Mouse (Mus musculus) midbrain, embryonic 12.5 days (tissue): Measurements from ENCODE around the gene Hnrnpa2b1. TPM values are rescaled to one million over a fixed set of nuclear protein-coding genes. Genes with fewer than 3 reads are reported as not detected.
"Not testable (repeated sequence)": the region's sequence is repeated elsewhere in the genome, so short reads cannot be mapped to it uniquely, and the experiment has no call there.

Experiments used
- ATAC-seq: fragments of 200-750 bp; cut with Nextera tagmentation; 2 replicates; pipeline ENCODE4 v1.8.0; 2017; ENCODE audit warnings: low read depth, moderate TSS enrichment, moderate library complexity; ENCODE audit not compliant: low FRiP score
- H3K27ac ChIP-seq: fragments of 300-500 bp; sonication (generic); replicated peaks from 2 replicates; pipeline ENCODE4 v1.5.1; 2016; ENCODE audit warnings: mild to moderate bottlenecking
- H3K27me3 ChIP-seq: fragments of 300-500 bp; sonication (generic); 2 replicates; pipeline ENCODE4 v1.6.1; 2016; ENCODE audit warnings: mild to moderate bottlenecking
- H3K36me3 ChIP-seq: fragments of 300-500 bp; sonication (generic); 2 replicates; pipeline ENCODE4 v1.6.1; 2016
- H3K4me1 ChIP-seq: fragments of 300-500 bp; sonication (generic); 2 replicates; pipeline ENCODE4 v1.6.1; 2016
- H3K4me2 ChIP-seq: fragments of 300-500 bp; sonication (generic); replicated peaks from 2 replicates; pipeline ENCODE4 v1.6.1; 2016; ENCODE audit warnings: mild to moderate bottlenecking, moderate library complexity
- H3K4me3 ChIP-seq: fragments of 300-500 bp; sonication (generic); 2 replicates; pipeline ENCODE4 v1.5.1; 2016; ENCODE audit warnings: mild to moderate bottlenecking
- H3K9ac ChIP-seq: fragments of 300-500 bp; sonication (generic); replicated peaks from 2 replicates; pipeline ENCODE4 v1.6.1; 2016; ENCODE audit warnings: mild to moderate bottlenecking, moderate library complexity
- H3K9me3 ChIP-seq: fragments of 300-500 bp; sonication (generic); 2 replicates; pipeline ENCODE4 v1.6.1; 2016; ENCODE audit warnings: mild to moderate bottlenecking
- WGBS: fragments of 180-500 bp; shearing (Covaris S2); methylation state at CpG from one replicate; pipeline ENCODE4 v1.1.7; 2016; 5-methylcytosine and 5-hydroxymethylcytosine counted together
- polyA plus RNA-seq: library from polyadenylated mRNA; unstranded; fragments of >200 nt; fragmentation: Nextera tagmentation; extraction: Ambion mirVana; gene quantifications from 2 replicates; pipeline ENCODE4 v1.2.1, GENCODE M21; 2016

Gene Hnrnpa2b1
- polyA plus RNA-seq, 1 experiment from 2014 or later, result 2,441 TPM

DNA sequence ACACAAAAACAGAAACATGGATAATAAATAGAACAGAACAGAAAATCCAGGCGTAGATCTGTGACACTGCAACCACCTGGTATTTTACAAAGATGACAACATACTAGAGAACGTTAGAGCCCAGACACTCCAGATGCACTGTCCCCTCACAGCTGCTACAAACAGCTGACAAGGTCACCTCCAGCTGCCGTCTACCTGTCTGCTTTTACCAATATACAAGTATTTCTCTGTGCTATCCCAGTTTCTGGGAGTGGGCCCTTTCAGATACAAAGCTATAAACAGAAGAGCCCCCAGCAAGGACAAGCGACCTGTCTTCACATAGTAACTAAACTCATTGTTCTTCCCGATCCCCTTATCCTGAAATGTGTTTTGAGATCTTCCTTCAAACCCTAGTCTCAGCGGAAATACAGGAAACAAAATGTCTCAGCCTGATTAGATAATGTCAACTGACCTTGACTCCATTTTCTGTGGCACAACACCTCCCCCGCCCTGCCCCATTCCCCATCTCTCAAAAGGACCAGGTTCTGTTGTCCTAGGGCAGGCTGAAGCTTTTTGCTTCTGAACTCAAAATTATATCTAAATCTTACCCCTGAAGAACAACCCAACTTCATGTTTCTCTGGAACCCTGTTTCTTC, 16.5 kb upstream of the Hnrnpa2b1 start:
- Histone ChIP-seq H3K27ac (no peak overlapping the region), H3K36me3 (peaks cover 20% of the 10 kb centered on the region)
- 84% methylated on average over 7 of the region's 7 CpGs for WGBS

GRCm38 (mm10) chr6:51485646-51486045, 16.0 kb upstream of the Hnrnpa2b1 start:
- 61% methylated on average over 2 of the region's 2 CpGs for WGBS
- H3K36me3 ChIP-seq, result peaks cover 25% of the 10 kb centered on the region

More for the DNA sequence above, 16.5 kb upstream of the Hnrnpa2b1 start:
- Histone ChIP-seq H3K4me1 (no peaks in the 10 kb centered on the region), H3K4me3 (no peak overlapping the region), H3K4me2 (no peak overlapping the region), H3K9me3 (no peaks in the 10 kb centered on the region), H3K27me3 (no peaks in the 10 kb centered on the region), H3K9ac (no peak overlapping the region)
- ATAC-seq, result no peak

GRCm38 (mm10) chr6:51484556-51484955, 14.9 kb upstream of the Hnrnpa2b1 start:
- not testable (repeated sequence) for H3K27me3 ChIP-seq, H3K4me1 ChIP-seq, H3K27ac ChIP-seq, ATAC-seq, H3K9ac ChIP-seq, H3K9me3 ChIP-seq, H3K4me2 ChIP-seq, H3K4me3 ChIP-seq
- 91% methylated on average over 8 of the region's 8 CpGs for WGBS
- H3K36me3 ChIP-seq, result peaks cover 36% of the 10 kb centered on the region

More at GRCm38 (mm10) chr6:51485646-51486045, 16.0 kb upstream of the Hnrnpa2b1 start:
- H3K9me3 ChIP-seq, result no peaks in the 10 kb centered on the region
- no peak overlapping the region for H3K4me3 ChIP-seq
- no peaks in the 10 kb centered on the region for H3K27me3 ChIP-seq
- ATAC-seq, result no peak
- H3K4me2 ChIP-seq, result no peak overlapping the region
- H3K27ac ChIP-seq, result no peak overlapping the region
- no peaks in the 10 kb centered on the region for H3K4me1 ChIP-seq
- no peak overlapping the region for H3K9ac ChIP-seq

GRCm38 (mm10) chr6:51483861-51484260, 14.2 kb upstream of the Hnrnpa2b1 start:
- no peak overlapping the region for H3K4me3 ChIP-seq
- no peaks in the 10 kb centered on the region for H3K4me1 ChIP-seq
- no peaks in the 10 kb centered on the region for H3K27me3 ChIP-seq
- H3K27ac ChIP-seq, result no peak overlapping the region
- H3K4me2 ChIP-seq, result no peak overlapping the region
- ATAC-seq, result no peak
- WGBS, result 94% methylated on average over 3 of the region's 3 CpGs
- no peak overlapping the region for H3K9ac ChIP-seq
- H3K36me3 ChIP-seq, result peaks cover 43% of the 10 kb centered on the region
- no peaks in the 10 kb centered on the region for H3K9me3 ChIP-seq

- no peak overlapping the region for H3K4me2 ChIP-seq
- H3K36me3 ChIP-seq, result peaks cover 57% of the 10 kb centered on the region
- 96% methylated on average over 8 of the region's 8 CpGs for WGBS
- H3K4me3 ChIP-seq, result no peak overlapping the region
- H3K9ac ChIP-seq, result no peak overlapping the region
- ATAC-seq, result no peak
- H3K4me1 ChIP-seq, result no peaks in the 10 kb centered on the region
- no peaks in the 10 kb centered on the region for H3K9me3 ChIP-seq
- H3K27me3 ChIP-seq, result no peaks in the 10 kb centered on the region
- H3K27ac ChIP-seq, result no peak overlapping the region
Observed at GRCm38 (mm10) chr6:51481548-51481947, 11.9 kb upstream of the Hnrnpa2b1 start.

- ATAC-seq, result no peak
- WGBS, result 91% methylated on average over 4 of the region's 4 CpGs
- Histone ChIP-seq H3K27ac (no peak overlapping the region), H3K27me3 (no peaks in the 10 kb centered on the region), H3K4me1 (peaks cover 3% of the 10 kb centered on the region; the same call in 1 of the 2 replicates), H3K9me3 (no peaks in the 10 kb centered on the region), H3K36me3 (peaks cover 76% of the 10 kb centered on the region), H3K4me2 (no peak overlapping the region), H3K9ac (no peak overlapping the region), H3K4me3 (no peak overlapping the region)
Observed at GRCm38 (mm10) chr6:51479136-51479731, 9.5 kb upstream of the Hnrnpa2b1 start.

- Histone ChIP-seq H3K9me3 (no peaks in the 10 kb centered on the region), H3K36me3 (peaks cover 48% of the 10 kb centered on the region), H3K27ac (peak overlapping the region; percentile 52; the same call in 1 of the 2 replicates), H3K27me3 (no peaks in the 10 kb centered on the region), H3K9ac (peak overlapping the region; percentile 99), H3K4me3 (peak overlapping the region; percentile 84), H3K4me2 (peak overlapping the region; percentile 70), H3K4me1 (peaks cover 26% of the 10 kb centered on the region)
- 49% methylated on average over 4 of the region's 4 CpGs for WGBS
- ATAC-seq, result no peak
Observed at GRCm38 (mm10) chr6:51472213-51472612, 2.5 kb upstream of the Hnrnpa2b1 start.

DNA sequence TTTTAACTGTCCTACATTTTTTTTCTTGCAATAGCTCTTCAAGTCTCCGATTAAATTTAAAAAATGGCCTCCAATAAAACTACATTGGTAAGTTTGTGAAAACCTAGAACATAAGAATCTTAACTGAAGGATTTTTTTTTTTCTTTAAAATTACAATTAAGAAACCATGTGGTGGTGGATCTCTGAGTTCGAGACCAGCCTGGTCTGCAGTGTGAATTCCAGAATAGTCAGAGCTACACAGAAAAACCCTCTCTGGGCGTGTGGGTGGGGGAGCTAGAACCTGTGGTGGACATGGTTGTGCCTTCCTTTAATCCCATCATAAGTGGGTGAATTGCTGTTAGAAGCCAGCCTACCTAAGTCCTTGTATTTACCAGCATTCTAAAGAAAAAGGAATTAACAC, 2.1 kb upstream of the Hnrnpa2b1 start:
- Histone ChIP-seq H3K4me2 (peak overlapping the region; percentile 70), H3K4me1 (peaks cover 30% of the 10 kb centered on the region), H3K9ac (peak overlapping the region; percentile 99), H3K27ac (peak overlapping the region; percentile 52), H3K36me3 (peaks cover 47% of the 10 kb centered on the region), H3K4me3 (peak overlapping the region; percentile 84), H3K27me3 (no peaks in the 10 kb centered on the region), H3K9me3 (no peaks in the 10 kb centered on the region)
- ATAC-seq, result no peak
- WGBS, result 27% methylated on average over 3 of the region's 3 CpGs

DNA sequence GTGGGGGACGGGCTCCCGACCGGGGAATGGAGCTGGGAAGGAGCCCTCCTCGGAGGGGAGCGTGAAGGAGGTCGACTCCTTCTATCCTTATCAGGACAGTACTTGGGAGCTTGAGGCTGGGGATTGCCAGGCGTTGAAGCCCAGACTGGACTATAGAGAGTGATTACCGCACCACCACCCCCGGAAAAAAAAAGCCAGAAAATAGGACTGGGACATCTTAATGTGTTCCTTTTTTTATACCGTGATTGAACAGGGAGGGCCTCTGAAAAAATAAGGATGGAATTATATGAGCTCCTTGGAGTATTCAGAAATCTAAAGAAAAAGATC, 1.4 kb upstream of the Hnrnpa2b1 start:
- H3K4me3 ChIP-seq, result peak overlapping the region; percentile 84
- peaks cover 47% of the 10 kb centered on the region for H3K36me3 ChIP-seq
- H3K27me3 ChIP-seq, result no peaks in the 10 kb centered on the region
- ATAC-seq, result no peak
- peak overlapping the region; percentile 70 for H3K4me2 ChIP-seq
- H3K9ac ChIP-seq, result peak overlapping the region; percentile 99
- under 1% methylated on average over 10 of the region's 10 CpGs for WGBS
- H3K9me3 ChIP-seq, result no peaks in the 10 kb centered on the region
- H3K4me1 ChIP-seq, result peaks cover 35% of the 10 kb centered on the region
- H3K27ac ChIP-seq, result peak overlapping the region; percentile 100

- under 1% methylated on average over 90 of the region's 99 CpGs for WGBS
- Histone ChIP-seq H3K4me3 (peak within 1 kb of the TSS; percentile 84), H3K9me3 (no peaks in the 10 kb centered on the region), H3K27ac (peak within 1 kb of the TSS; percentile 100), H3K9ac (peak within 1 kb of the TSS; percentile 99), H3K4me2 (peak within 1 kb of the TSS; percentile 70), H3K36me3 (peaks cover 48% of the 10 kb centered on the region), H3K27me3 (no peaks in the 10 kb centered on the region), H3K4me1 (peaks cover 41% of the 10 kb centered on the region)
- ATAC-seq, result peak; percentile 80
Observed at GRCm38 (mm10) chr6:51470311-51471178, 851 bp upstream of the Hnrnpa2b1 start, which contains the start of gene Cbx3. TSS of gene Cbx3 (plus strand) at chr6:51470360.

DNA sequence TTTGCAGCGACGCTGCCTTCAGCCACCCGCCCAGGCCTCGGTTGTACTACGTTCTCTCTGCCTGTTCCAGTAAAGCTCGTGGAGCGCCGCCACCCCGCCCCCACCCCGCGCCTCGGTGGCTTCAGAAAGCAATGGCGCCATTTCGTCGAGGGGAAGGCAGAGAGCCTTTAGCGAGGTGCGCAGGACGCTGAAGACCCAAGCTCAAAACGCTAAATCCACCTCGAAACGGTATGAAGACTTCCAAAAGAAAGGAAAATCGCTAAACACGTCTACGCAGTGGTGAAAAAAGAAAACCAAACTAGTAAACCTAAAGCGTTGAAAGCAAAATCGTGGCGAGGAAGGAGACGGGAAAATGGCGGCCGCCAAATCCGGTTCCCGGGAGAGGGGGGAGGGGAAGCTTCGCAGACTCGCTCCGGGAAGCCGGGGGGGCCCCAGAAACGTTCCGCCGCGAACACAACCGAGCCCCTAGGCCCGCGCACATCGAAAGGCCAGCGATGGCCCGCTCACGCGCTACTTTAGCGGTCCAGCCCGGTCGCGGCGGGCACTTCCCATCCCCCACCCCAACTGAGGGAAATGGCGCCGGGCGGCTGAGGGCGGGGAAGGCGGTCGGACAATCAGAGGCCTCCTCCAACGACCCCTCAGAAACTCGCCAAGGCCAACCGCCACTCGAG, 668 bp downstream of the Hnrnpa2b1 start:
- H3K4me1 ChIP-seq, result peaks cover 40% of the 10 kb centered on the region
- H3K9me3 ChIP-seq, result no peaks in the 10 kb centered on the region
- peaks cover 46% of the 10 kb centered on the region for H3K36me3 ChIP-seq
- H3K4me2 ChIP-seq, result peak overlapping the region; percentile 70
- under 1% methylated on average over 63 of the region's 63 CpGs for WGBS
- H3K27me3 ChIP-seq, result no peaks in the 10 kb centered on the region
- 0 out of 2 replicates have a peak, but pooled peaks have one; percentile 8 for ATAC-seq
- H3K9ac ChIP-seq, result peak overlapping the region; percentile 99
- H3K4me3 ChIP-seq, result peak overlapping the region; percentile 84
- peak overlapping the region; percentile 100 for H3K27ac ChIP-seq
